Mouse (Mus musculus) stomach, postnatal 0 days (tissue): ENCODE data around the gene Myod1. TPM values are rescaled to one million over a fixed set of nuclear protein-coding genes. Genes with fewer than 3 reads are reported as not detected.

Source experiments
- ATAC-seq: fragments of 200-750 bp; cut with Nextera tagmentation; 2 replicates; pipeline ENCODE4 v1.8.0; 2017; ENCODE audit not compliant: low FRiP score, low TSS enrichment
- DNase-seq: peaks from one replicate; pipeline ENCODE4 v3.0.0-alpha.2; 2016; ENCODE audit warnings: low spot score
- H3K27ac ChIP-seq: fragments of 300-500 bp; sonication (generic); replicated peaks from 2 replicates; pipeline ENCODE4 v1.5.1; 2014; ENCODE audit warnings: mild to moderate bottlenecking, control low read depth
- H3K27me3 ChIP-seq: fragments of 300-500 bp; sonication (generic); 2 replicates; pipeline ENCODE4 v1.6.1; 2014; ENCODE audit warnings: low read length; ENCODE audit not compliant: control insufficient read depth, insufficient read depth
- H3K36me3 ChIP-seq: fragments of 300-500 bp; sonication (generic); 2 replicates; pipeline ENCODE4 v1.6.1; 2014; ENCODE audit warnings: low read length, mixed read lengths; ENCODE audit not compliant: control insufficient read depth, insufficient read depth
- H3K4me1 ChIP-seq: fragments of 300-500 bp; sonication (generic); replicated peaks from 2 replicates; pipeline ENCODE4 v1.6.1; 2014; ENCODE audit warnings: antibody characterized with exemption; ENCODE audit not compliant: control insufficient read depth, insufficient read depth
- H3K4me2 ChIP-seq: fragments of 300-500 bp; sonication (generic); replicated peaks from 2 replicates; pipeline ENCODE4 v1.6.1; 2014; ENCODE audit warnings: low read depth, mild to moderate bottlenecking, control low read depth, moderate library complexity
- H3K4me3 ChIP-seq: fragments of 300-500 bp; sonication (generic); 2 replicates; pipeline ENCODE4 v1.5.1; 2014; ENCODE audit warnings: low read depth, low read length, control low read depth
- H3K9ac ChIP-seq: fragments of 300-500 bp; sonication (generic); 2 replicates; pipeline ENCODE4 v1.6.1; 2014; ENCODE audit warnings: mild to moderate bottlenecking, low read length, control low read depth, mixed read lengths
- H3K9me3 ChIP-seq: fragments of 300-500 bp; sonication (generic); 2 replicates; pipeline ENCODE4 v1.6.1; 2016; ENCODE audit warnings: low read length; ENCODE audit not compliant: control insufficient read depth
- CTCF ChIP-seq: IDR thresholded peaks from 2 replicates; pipeline ENCODE4 v1.5.1; 2016; ENCODE audit warnings: antibody characterized with exemption, low read depth, mild to moderate bottlenecking, moderate library complexity
- EP300 ChIP-seq: optimal IDR thresholded peaks from 2 replicates; pipeline ENCODE3; 2016; ENCODE audit warnings: antibody characterized with exemption
- WGBS: fragments of 180-500 bp; shearing (Covaris S2); extraction: QIAGEN DNeasy Blood & Tissue Kit; methylation state at CpG from one replicate; pipeline ENCODE4 v1.1.7; 2014; 5-methylcytosine and 5-hydroxymethylcytosine counted together
- polyA plus RNA-seq: library from polyadenylated mRNA; unstranded; fragments of >200 nt; fragmentation: Nextera tagmentation; extraction: Ambion mirVana; gene quantifications from 2 replicates; pipeline ENCODE4 v1.2.1, GENCODE M21; 2015

Gene Myod1
- 0.50 and 0.79 TPM in 2 replicates for polyA plus RNA-seq

GRCm38 (mm10) chr7:46376172-46377007 lies at the start of gene Myod1:
Gene Myod1 (plus strand): TSS chr7:46376474.
- Histone ChIP-seq H3K27ac (no peak within 1 kb of the TSS), H3K4me2 (no peak within 1 kb of the TSS), H3K9ac (no peak within 1 kb of the TSS), H3K4me1 (no peaks in the 10 kb centered on the region), H3K27me3 (peaks cover 17% of the 10 kb centered on the region; the same call in 1 of the 2 replicates), H3K4me3 (peak within 1 kb of the TSS; percentile 6; the same call in 1 of the 2 replicates), H3K36me3 (no peaks in the 10 kb centered on the region), H3K9me3 (no peaks in the 10 kb centered on the region)
- DNase-seq (no peak), ATAC-seq (no peak)
- TF ChIP-seq CTCF = no peak
- no peak for TF ChIP-seq EP300
- 6% methylated on average over 44 of the region's 44 CpGs for WGBS

- no peak for TF ChIP-seq CTCF
- TF ChIP-seq EP300 = no peak
- WGBS = 50% methylated on average over 4 of the region's 4 CpGs
- H3K9ac ChIP-seq = no peak overlapping the region
- no peaks in the 10 kb centered on the region for H3K4me1 ChIP-seq
- H3K27ac ChIP-seq = no peak overlapping the region
- H3K27me3 ChIP-seq = no peaks in the 10 kb centered on the region
- no peak for ATAC-seq
- H3K4me2 ChIP-seq = no peak overlapping the region
- H3K4me3 ChIP-seq = no peak overlapping the region
- H3K9me3 ChIP-seq = no peaks in the 10 kb centered on the region
- DNase-seq = no peak
- no peaks in the 10 kb centered on the region for H3K36me3 ChIP-seq
Measured at GRCm38 (mm10) chr7:46327896-46328295, 48.4 kb upstream of the Myod1 start.

- Histone ChIP-seq H3K9me3 (no peaks in the 10 kb centered on the region), H3K4me3 (no peak overlapping the region), H3K4me1 (no peaks in the 10 kb centered on the region), H3K27me3 (no peaks in the 10 kb centered on the region), H3K9ac (no peak overlapping the region), H3K36me3 (no peaks in the 10 kb centered on the region), H3K4me2 (no peak overlapping the region), H3K27ac (no peak overlapping the region)
- WGBS = 87% methylated on average over 9 of the region's 9 CpGs
- ATAC-seq = no peak
- DNase-seq = no peak
- TF ChIP-seq EP300 (no peak), CTCF (no peak)
Measured at GRCm38 (mm10) chr7:46337397-46337796, 38.9 kb upstream of the Myod1 start.

- 36% methylated on average over 3 of the region's 3 CpGs for WGBS
- H3K4me1 ChIP-seq = no peaks in the 10 kb centered on the region
- no peak for ATAC-seq
- no peak overlapping the region for H3K9ac ChIP-seq
- no peak for DNase-seq
- H3K27ac ChIP-seq = no peak overlapping the region
- no peaks in the 10 kb centered on the region for H3K27me3 ChIP-seq
- TF ChIP-seq CTCF (no peak), EP300 (no peak)
- no peaks in the 10 kb centered on the region for H3K9me3 ChIP-seq
- H3K4me2 ChIP-seq = no peak overlapping the region
- H3K36me3 ChIP-seq = no peaks in the 10 kb centered on the region
- no peak overlapping the region for H3K4me3 ChIP-seq
Measured at GRCm38 (mm10) chr7:46339818-46340217, 36.5 kb upstream of the Myod1 start.

- Histone ChIP-seq H3K4me2 (no peak overlapping the region), H3K4me3 (no peak overlapping the region), H3K4me1 (no peaks in the 10 kb centered on the region), H3K9me3 (no peaks in the 10 kb centered on the region), H3K27ac (no peak overlapping the region), H3K36me3 (no peaks in the 10 kb centered on the region), H3K9ac (no peak overlapping the region), H3K27me3 (no peaks in the 10 kb centered on the region)
- ATAC-seq = no peak
- WGBS = 82% methylated on average over 5 of the region's 5 CpGs
- DNase-seq = no peak
- TF ChIP-seq CTCF (no peak), EP300 (no peak)
Measured at GRCm38 (mm10) chr7:46340295-46340694, 36.0 kb upstream of the Myod1 start.

GRCm38 (mm10) chr7:46341471-46341870 lies 34.8 kb upstream of the Myod1 start:
- no peaks in the 10 kb centered on the region for H3K36me3 ChIP-seq
- H3K4me3 ChIP-seq = no peak overlapping the region
- WGBS = 81% methylated on average over 9 of the region's 9 CpGs
- ATAC-seq (no peak), DNase-seq (no peak)
- H3K4me2 ChIP-seq = no peak overlapping the region
- no peak overlapping the region for H3K9ac ChIP-seq
- no peak overlapping the region for H3K27ac ChIP-seq
- no peaks in the 10 kb centered on the region for H3K9me3 ChIP-seq
- no peaks in the 10 kb centered on the region for H3K4me1 ChIP-seq
- TF ChIP-seq CTCF (no peak), EP300 (no peak)
- no peaks in the 10 kb centered on the region for H3K27me3 ChIP-seq
